Mouse (Mus musculus): Measurements from ENCODE around the gene Arhgap29.

The Arhgap29 gene

DNA sequence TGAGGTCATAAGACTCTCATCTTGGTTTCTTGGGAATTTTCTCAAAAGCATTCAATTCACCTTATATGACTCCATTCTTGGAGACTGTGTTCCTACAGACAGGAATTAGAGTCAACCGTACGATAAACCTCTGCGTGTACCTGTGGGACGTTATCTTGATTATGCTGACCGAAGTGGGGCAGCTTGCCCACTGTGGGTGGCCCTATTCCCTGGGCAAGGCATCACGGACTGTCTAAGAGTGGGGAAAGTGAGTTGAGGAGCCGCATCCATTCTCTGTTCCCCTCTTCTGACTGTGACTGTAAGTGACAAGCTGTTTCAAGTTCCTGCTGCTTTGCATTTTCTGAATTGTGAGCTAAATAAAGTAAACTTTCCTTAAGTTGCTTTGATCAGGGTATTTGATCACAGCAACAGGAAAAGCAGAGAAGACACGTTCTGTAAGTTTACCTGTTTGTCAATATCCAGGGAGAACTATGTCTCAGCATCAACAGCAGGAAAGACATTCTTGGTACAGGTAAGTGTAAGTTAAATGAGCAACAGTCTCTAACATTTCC lies at the start of gene Arhgap29:
Gene Arhgap29 (plus strand): TSS at position 501 of the 551 bp plus-strand sequence.
- DNase-seq (ENCODE audit: low spot score): no peak

DNA sequence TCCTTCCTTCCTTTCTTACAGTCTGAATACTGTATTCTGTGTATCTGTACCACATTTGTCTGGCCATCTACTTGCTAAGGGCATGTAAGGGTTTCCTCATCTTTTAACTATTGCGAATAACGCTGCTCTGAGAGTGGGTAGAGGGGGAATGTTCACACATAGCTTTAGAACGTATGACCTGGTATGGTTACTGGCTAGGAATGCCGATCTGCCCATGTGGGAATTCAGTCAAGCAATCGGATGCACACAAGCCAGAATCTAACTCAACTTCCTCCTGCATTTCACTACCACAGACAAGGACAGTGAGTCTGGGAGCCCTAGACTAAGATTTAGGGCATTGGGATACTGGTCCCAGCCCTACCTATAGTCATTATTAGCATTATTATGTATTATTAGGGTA lies 49.6 kb upstream of the Arhgap29 start:
- DNase-seq (ENCODE audit: low spot score): no peak

DNA sequence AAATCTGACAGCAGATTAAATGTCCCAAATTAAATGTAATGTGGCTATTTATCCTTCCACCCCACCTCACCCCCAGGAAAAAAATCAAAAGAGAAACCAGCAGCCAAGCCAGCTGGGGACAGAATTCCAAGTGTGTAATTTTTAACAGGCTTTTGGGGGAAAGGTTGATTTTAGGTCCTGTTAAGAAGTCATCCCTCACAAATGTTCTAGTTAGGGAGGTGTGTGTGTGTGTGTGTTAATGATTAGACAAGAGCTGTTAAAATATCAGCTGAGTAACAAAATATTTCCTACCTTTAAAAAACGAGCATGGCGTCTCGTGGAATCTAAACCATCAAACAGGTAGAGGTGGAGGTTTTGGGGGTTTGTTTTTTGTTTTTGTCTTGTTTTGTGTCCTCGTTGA lies 49.1 kb upstream of the Arhgap29 start:
- DNase-seq (ENCODE audit: low spot score): no peak

DNA sequence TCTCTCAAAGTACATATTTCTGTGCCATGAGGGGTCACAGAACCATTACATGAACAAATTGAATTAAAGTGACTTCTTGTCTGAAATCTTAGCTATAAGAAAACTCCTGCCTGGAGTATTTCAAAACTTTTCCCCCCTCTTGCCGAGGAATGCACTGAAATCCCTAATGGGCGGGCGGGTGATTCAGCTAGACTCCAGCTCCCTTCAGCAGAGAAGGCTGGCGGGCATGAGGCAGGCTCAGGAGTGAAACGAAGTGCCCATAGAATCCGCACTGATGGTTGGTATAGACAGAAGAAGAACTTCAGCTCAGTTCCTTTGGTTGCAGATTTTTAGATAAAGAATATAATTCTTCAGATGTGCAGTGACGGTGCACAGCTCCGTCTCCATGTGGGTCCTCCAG lies 48.6 kb upstream of the Arhgap29 start:
- DNase-seq (ENCODE audit: low spot score): no peak

DNA sequence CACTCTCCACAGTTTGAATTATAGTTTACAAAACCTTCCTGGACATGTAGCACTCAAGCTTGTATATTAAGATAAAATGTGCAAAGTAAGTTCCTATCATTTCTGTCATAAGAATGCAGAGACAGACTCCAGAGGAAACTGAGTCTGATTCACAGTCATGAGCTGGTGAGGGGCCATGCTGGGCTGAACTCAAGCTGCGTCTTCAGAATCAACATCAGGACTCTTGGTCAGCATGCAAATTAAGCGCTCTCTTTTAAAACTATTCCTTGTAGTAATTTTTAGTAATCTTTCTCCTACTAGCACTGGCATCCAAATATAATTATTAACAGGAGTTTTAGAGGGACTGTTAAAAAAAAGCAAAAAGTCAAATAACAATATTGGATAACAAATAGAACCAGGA lies 47.9 kb upstream of the Arhgap29 start:
- no peak for DNase-seq (ENCODE audit: low spot score)

DNA sequence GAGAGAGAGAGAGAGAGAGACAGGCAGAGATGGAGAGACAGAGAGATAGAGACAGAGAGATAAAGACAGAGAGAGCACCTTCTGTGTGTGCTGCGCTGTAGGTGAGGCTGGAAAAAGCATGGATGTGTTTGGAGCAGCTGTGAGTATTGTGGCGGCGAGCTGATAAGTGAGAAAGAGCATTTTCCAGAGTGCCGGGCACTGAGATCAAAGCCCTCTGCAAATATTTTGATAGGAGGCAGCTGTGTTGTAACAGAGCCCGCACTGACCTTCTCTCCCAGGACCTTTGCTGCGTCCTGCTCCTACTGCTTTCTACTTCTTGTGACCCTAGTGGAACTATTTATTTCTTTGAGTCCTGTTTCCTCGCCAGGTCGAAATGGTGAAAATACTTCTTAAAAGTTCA lies 45.7 kb upstream of the Arhgap29 start:
- no peak for DNase-seq (ENCODE audit: low spot score)

DNA sequence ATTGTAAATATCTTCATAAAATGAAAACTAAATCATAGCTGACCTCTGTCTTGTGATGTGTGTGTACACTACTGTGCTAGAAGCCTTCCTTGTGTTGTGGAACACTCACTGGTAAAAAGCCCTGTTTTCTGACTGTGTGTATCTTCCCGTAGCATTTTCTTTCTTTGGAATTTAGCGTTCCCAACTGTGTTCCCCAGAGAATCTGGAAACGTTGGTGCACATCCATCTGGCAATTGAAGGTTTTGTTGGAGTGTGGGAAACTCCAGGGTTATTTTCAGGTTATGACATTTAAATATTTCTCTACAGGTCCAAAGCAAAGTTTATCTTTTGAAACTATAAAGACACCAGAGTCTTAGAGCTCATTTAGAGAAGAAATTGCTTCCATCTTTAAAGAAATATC lies 43.2 kb upstream of the Arhgap29 start:
- no peak for DNase-seq (ENCODE audit: low spot score)

DNA sequence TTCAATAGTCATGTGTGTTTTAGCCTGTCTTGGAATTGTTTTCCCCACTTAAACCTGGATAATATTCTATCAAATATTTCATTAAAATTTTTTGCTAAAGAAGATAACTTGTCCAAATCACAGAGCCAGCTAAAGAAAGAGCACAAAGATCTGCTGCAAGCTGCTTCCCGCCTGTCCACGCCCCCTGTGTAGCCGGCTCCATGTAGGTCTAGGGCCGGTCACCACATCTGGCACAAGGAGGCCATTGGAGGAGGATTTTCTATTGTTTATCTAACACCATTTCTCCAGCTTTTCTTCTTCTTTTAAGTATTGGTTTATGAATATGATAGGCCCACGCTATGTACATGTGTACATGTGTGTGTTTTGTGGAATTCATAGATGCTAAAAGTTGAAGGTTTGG lies 38.9 kb upstream of the Arhgap29 start:
- DNase-seq (ENCODE audit: low spot score): no peak

DNA sequence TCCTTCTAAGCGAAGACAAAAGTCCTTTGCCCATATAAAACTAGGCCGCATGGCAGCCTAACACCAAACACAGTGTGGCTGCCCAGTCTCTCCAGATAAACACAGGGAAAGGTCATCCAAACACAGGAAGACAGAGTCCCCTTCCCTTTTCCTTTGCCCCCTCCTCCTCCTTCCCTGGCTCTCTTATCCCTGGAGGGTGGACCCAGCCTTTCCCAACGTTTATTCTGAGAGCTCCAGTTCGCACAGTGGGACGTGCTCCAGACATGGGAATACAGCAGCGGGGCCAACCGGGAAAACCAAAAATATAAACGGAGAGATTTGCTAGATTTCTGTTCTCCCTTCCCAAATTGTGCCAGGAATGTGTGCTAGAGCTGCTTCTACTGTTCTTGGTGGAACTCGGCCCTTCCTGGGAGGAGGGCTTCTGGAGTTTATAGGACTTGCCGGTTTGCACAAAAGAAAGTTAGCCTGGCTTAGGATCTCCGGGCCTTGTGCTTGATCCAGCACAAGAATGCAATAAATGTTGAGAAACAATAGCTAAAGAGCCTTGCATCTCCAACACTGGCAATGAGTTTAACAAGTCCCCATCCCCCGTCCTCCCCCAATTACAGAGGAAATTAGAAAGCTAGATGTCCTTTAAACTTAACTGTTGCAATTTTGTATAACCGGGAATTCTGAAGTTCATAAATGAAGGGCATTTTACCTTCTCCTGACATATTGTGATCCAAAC lies 37.7 kb upstream of the Arhgap29 start:
- DNase-seq (ENCODE audit: low spot score): no peak

DNA sequence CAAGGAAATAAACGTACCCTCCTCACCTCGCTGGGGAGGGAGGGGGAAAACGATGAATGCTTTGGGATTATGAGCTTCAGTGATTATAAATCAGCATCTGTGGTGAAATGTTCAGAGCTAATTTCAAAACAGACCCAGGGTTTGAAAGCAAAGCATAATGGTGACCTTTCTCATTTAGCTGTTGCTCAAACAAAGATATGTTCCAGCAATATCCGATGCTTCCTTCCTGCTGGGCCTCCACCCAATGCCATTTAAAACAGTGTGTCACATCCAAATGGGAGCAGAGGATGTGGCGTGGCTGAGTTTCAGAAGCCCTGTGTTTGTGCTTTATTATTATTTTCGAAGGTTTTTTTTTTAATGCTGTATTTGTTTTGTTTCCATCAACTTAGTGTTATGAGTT lies 37.1 kb upstream of the Arhgap29 start:
- no peak for DNase-seq (ENCODE audit: low spot score)

DNA sequence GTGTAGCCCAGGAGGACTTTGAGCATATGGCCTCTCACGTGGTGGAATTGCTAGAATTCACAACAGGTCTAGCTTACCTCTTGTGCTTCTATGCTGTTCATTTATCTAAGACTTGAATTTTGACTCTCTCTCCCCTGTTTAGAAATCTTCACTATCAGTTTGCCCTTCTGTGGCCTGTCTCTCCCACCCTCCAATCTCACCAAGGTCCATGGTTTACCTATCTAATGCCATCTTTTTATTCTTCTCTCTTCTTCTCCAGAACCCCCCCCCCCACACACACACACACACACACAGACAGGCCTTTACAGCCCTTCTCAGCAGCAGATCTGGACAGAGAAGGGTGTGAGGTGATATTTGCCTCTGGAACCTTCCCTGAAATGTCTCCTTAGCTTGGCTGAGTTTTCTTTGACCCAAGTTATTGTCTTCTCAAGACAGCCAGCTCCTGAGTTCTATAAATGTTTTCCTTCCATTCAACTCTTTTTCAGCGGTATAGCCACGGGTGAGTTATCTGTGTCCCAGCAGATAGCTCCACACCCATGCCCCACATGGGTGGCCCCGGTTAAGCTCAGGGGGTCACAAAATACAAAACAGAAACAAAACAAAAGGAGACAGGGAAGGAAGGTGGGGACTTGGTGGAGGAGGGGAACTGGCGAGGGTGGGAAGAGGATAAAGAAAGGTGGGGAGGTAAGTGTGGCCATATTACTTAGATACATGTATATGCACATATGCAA lies 35.4 kb upstream of the Arhgap29 start:
- no peak for DNase-seq (ENCODE audit: low spot score)

DNA sequence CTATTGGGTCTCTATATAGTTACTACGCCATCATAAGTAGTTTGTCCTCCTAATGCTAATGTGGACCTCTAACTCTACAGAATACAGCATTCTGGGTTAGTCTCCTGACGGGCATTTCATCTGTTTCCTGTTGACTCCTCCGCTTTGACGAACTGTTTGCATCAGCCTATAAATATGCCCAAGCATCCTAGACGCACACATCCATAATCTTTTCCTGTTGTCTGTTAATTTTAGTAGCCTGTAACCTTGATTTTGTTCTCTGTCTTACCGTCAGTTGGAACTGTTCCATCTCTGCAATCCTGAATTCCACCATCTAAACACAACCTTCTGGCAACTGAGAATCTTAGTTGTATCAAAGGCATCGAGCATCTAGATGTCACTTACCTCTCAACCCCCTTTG lies 34.7 kb upstream of the Arhgap29 start:
- DNase-seq (ENCODE audit: low spot score): no peak

DNA sequence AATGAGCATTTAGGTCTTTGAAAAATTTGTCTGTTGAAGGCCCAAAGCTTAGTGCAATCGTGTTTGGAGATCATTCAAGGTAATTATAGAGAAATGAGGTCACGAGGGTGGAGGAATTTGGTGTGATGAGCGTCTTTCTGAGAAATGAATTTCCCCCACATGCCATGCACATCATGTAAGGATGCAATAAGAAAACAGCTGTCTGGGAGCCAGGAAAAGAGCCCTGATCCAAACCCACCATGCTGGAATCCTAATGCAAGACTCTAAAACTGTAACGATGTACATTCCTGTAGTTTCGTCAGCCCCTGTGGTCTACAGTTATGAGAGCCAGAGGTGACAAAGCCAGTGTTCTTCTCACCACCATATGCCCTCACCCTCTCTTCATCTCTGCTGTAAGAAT lies 32.4 kb upstream of the Arhgap29 start:
- DNase-seq (ENCODE audit: low spot score): no peak

DNA sequence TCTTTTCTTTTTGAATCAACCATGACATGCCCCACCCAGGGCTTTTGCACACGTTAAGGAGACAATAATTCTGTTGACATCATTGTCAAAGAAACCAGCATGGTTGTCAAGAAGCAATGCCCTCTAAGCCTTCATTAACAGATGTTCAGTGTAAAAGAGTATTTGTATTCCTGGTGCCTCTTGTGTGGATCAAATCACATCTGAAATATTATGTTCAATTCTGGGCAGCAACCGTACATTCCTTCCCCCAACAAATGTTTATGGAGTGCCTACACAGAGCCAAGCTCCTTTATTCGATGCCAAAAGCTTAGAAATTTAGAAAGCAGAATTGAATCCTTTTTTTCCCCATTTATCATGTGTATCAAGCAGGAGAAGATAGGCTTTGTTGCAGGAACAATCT lies 31.6 kb upstream of the Arhgap29 start:
- no peak for DNase-seq (ENCODE audit: low spot score)

DNA sequence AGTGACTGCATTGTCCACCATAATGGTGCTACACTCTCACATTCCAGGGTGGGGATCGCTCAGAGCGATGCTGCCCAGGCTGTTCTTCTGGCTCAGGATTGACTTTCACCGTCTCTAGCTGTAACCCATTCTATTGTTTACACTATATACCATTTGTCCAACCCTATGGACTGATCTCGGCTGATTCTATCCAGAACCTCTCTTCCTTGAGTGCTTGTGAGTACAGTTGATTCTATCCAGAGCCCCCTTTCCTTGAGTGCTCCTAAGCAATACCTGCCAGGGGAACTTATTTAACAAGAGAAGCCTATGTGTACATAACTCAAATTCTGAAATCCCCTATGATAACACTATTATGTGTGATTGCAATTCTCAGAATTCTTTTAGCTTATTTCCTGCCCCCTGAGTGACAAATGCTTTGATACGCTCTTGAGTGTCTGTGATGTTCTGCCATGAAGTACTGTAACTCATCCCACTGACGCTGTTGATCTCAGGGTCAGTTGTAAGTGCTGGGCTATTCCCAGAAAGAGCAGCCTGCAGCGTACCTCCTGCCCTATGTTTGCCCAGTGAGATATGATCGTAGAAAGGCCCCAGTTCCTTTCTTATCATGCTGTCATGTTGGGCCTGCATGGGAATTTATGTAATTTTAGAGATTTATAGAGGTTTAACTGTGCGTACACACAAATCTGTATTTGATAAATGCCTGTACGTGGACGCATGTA lies 27.4 kb upstream of the Arhgap29 start:
- DNase-seq (ENCODE audit: low spot score): no peak

DNA sequence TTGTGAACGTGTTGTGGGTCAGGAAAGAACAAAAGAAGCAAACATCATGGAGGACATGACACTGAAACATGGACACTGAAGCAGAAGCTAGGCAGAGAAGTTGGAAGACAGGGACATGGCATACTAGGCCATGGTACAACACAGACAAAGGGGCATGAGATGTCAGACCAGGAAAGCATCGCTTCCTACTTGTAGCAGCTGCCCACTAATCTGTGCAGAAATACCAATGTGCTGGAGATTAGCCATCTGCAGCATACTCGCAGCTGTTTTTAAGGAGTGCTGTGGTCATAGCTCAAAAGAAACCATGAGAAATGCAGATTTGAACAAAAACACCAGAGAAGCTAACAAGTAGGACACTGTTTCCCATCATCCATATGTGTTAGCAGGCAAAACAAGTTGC lies 24.7 kb upstream of the Arhgap29 start:
- DNase-seq (ENCODE audit: low spot score): no peak

DNA sequence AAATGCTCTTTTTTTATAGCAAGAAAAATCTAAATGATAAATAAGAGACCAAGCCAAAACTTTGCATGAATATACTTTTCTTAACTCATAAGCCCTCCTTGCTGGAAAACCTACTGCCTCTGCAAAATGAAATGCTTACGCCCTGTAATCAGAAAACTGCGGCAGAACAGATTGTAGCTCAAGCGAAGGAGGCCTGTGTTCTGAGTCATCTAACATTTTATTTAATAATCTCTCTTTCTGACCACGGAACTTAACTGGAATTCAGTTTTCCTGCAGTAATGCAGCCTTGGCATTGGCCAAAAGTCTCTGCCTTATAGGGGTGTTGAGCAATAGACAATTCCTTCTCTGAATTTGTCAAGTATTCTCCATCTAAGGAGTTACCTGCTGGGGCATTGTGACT lies 19.5 kb upstream of the Arhgap29 start:
- no peak for DNase-seq (ENCODE audit: low spot score)

DNA sequence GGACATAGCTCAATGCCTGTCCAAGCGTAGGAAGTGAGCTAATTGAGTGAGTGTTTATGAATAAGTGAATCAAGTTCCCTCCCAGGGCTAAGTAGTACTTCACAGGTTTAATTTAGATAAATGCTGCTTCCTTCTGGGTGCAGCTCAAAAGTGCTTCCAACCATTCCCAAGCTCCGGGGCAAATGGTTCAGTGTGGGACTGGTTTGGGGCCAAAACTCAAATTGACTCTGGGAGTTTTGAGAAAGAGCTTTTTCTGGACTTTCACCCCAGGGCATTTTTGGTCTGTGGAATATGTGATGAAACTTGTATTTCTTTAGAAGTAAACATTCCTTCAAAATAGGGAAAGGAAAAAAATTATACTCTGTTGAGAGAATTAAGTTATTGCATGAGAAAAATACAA lies 16.1 kb upstream of the Arhgap29 start:
- DNase-seq (ENCODE audit: low spot score): no peak

DNA sequence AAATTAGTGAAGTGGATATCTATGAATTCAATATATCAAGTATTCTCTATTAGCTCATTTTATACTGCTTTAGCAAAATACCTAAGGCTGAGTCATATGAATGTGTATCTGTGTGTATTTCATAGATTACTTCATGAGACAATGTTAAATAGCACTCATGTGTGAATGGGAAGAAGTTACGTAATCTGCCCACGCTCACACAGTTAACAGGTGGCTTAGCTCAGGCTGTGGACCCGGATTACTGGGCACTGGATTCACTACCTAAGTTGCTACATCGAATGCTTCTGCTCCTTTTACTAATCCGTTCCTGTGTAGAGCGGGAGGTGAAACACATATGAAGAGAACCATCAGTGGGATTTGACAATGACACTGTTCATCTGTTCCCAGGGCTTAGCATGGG lies 15.3 kb upstream of the Arhgap29 start:
- DNase-seq (ENCODE audit: low spot score): no peak

DNA sequence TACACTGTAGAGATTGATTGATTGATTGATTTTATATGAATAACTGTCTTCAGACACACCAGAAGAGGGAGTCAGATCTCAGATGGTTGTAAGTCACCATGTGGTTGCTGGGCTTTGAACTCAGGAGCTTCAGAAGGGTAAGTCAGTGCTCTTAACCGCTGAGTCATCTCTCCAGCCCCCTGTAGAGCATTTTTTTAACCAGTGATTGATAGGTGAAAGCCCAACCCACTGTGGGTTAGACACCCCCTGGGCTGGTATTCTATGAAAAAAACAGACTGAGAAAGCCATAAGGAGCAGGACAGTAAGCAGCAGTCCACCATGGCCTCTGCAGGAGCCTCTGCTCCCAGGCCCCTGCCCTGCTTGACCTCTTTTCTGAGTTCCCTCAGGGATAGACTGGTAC lies 12.7 kb upstream of the Arhgap29 start:
- no peak for DNase-seq (ENCODE audit: low spot score)

DNA sequence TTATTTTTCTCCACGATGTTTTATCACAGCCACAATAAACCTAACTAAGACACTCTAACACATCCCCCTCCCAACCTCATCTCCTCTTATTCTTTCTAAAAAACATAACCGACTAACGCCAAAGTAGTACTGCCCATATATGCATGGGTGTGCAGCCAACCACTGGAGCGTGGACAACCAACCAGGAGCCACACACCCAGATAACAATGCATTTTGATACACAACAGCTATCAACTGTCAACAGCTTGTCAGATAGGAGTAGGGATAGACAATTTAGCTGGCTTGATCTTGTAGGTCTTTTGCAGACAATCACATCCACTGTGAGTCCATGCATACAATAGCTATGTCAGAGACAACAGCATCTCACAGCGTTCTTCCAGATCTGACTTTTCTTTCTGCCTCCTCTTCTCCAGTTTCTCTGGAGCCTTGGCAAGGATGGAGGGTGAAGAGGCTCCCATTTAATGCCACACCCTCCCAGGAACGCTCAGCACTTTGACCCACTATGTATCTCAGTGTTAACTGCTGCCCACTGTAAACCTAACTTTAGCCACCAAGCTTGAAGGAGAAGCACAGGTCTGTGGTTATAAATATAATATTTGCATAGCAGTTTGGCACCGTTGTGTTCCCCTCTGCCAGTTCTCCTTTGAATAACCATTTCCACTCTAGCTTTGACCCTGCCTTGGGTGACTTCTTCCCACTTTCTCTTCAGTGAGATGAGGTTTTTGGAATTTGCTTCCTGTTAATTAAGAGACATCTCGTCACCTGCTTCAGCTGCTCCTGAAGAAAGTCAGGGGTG lies 12.0 kb upstream of the Arhgap29 start:
- no peak for DNase-seq (ENCODE audit: low spot score)

DNA sequence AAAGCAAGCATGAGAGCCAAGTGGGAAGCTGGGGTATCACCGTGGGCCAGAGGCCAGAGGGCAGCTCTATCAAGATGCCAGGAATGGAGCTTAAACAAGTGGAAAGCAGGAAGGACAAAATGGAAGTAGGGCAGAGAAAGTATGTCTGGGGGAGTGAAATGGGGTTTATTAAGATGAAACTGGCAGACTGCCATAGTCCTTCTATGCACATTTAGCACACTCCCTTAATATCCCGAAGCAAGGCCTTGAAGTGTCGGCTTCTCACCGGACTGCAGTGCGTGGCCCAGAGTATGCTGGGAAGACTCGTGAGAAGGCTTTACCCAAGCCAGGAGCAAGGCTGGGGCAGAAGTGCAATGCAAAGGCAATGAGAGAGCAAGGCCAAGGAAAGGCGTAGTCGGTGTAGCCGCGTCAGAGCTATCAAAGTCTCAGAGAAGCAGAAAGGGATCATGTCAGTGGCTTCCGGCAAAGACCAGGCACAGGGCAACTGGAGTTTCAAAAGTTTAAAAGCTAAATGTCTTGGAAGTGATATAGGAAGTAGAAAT lies 11.1 kb upstream of the Arhgap29 start:
- no peak for DNase-seq (ENCODE audit: low spot score)
